Mouse (Mus musculus): ENCODE results near the gene Rnf220. TPM values are rescaled to one million over a fixed set of nuclear protein-coding genes. Genes with fewer than 3 reads are reported as not detected.

The Rnf220 gene
- total RNA-seq, 2 experiments from 2014 or later, result 32.6 to 36.1 TPM

DNA sequence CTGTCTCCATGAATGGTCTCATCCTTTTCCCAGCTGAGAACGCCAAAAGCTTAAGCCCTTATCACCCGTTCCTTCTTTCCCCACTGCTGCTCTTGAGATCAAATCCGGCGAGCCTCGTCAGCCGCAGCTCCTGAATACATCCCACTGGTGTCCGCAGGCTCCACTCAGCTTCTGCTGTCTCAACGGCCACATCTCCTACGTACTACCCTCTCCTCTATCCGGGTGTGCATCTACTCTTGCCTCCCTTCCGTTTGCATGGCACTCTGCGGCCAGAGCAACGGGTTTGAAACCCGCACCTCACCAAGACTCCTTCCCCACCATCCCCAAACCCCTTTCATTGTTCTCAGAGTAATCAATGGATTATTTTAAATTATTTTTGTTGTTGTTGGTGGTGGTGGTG is 58.8 kb downstream of the Rnf220 start:
- no peak for DNase-seq

DNA sequence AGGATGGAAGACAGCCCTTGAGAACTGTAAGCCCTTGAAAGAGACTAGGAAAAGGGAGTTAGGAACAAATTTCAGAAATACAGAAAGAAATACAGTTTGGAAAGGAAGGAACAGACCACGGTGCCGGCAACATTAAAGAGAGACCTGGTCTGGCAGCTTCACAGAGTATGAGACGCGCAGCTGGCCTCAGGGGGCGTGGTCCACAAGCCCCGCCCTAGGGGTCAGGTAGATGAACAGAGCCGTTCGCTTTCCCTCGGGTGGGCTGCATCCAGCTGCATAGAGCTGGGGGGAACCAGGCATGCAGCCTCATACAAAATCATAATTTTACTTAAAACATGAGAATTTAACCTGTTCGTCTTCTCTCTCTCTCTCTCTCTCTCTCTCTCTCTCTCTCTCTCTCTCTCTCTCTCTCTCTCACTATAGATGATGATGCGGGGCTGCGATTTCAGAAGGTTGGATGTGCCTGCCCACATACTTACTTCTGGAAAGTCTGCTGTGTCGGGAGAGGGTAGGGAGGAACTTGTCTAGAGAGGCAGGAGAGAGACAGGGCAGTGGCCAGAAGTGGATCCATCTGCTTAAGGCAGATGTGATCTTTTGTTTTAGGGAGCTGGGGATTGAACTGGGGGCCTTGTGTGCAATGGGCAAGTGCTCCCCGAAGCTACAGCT is 59.7 kb downstream of the Rnf220 start:
- DNase-seq, result no peak

DNA sequence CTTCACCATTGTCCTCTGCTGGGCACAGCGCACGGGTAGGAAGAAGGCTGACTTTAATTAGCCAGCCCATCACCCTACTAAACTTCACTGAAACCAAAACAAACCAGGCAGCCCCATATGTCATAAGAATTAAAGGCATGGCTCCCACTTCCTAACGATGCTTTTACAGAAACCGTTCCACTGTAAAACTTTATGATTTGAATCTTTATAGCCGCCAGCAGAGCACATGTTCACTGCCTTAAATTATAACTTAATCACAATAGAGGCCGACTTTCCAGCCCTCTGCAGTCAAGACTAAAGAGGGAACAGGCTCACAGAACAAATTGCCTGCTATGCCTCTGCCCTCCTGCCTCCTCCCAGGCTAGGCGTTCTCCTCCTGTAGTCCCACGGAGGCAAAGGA is 62.5 kb downstream of the Rnf220 start:
- no peak for DNase-seq

DNA sequence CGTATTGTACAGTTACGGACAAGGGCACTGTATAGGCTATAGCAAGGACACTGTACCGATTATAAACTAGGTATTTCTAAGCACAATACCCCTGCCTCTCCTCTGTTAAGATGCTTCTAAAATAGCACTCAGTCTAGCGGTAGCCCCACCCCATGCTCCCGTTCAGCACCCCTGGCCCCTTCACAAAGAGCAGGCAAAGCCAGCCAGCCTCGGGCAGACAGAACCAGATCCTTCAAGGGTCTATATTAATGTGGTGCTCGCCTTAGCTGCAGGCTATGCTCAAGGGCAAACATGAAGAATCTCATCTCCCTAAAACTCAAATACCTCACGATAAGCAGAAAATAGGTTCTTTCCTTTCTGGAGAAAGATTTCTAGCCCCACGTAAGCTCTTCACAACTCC is 67.2 kb downstream of the Rnf220 start:
- no peak for DNase-seq

DNA sequence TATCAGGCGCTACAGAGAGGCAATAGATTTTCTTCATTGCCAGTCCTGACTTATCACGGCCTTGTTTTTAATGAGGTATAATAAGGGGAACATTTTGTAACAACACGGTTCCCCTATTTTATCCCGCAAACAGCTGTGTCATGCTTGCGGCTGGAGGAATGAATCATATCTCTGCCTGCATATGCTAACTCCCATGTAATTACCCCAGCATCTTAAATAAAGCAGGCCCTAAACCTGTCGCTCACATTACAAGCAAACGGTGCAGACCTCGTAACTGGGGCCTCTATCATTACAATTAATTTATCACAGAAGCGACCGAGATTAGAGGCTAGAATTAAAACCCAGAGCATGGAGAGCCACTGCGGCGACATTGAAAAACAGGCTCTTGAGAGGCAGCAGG is 69.3 kb downstream of the Rnf220 start:
- no peak for DNase-seq

GRCm38 (mm10) chr4:117421077-117421476 is 75.8 kb downstream of the Rnf220 start:
- DNase-seq, result no peak

DNA sequence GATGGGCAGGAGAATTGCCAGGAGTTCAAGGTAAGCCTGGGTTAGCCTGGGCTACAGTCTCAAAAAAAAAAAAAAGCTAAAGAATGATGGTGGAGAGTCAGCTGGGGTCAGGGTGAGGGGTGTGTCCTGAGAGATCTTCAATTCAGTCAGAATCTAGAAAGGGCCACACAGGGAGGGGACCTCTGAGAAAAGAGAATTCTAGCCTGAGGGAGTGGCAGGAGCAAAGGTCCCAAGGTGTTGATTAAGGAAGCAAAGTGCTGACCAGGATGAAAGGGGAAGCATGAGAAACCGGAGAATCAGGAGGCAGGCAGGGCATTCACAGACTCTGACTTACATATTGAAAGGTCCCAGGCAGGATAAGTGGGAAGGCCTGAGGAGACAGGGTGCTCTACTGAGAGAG is 80.0 kb downstream of the Rnf220 start:
- no peak for DNase-seq

DNA sequence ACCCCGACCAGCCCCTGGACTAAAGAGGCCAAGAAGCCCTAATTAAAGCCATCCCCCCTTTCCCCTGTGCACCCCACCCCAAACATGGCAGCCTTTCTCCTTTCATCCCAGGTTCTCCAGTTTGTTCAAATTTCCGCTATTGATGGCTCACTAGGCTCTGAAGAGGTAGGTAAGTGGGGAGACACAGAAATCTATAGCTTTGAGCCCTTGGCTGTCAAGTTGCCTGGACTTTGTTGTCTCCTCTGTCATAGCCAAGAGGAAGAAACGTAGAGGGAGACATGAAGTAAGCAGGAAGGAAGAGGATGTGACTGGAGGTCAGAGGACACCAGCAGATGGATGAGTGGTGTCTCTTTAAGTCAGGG is 86.8 kb downstream of the Rnf220 start:
- no peak for DNase-seq

- DNase-seq, result no peak
Measured at GRCm38 (mm10) chr4:117409144-117410048, 87.5 kb downstream of the Rnf220 start.

DNA sequence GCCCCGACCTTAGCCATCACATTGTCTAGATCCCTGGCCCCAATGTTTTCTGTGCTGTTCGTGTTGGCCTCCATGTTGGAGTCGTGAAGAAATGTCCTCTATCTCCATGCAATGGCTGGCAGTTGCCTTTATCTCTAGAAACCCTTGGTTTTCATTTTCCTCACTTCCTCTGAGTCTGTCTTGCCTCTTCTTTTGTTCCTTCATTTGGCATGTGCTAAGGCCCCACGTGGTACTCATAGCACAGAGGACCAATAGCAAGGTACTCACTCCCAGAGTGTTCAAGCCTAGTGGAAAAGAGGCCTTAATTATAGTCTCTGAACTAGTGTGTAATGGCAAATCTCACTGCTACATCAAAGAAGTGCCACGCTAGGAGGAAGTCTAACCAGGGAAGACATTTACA is 88.9 kb downstream of the Rnf220 start:
- DNase-seq, result no peak

DNA sequence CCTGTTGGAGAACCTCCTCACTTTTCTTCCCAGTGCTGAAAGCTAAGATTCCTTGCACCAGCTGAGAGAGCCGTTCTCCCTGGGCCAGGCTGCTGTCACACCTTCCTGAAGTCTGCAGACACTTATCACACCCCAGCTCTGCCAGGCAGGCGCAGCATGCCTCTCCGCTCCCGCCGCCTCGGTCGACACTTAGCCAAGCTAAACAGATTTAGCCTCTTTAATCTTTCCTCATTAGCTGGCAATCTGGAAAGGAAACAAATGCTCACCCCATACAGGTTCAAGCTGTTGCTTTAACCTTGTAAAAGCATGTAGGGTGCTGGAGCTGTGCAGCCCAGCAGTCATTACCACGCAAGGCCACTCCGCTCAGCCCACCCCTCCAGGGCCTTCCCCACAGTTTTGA is 90.9 kb downstream of the Rnf220 start:
- peak; percentile 10 to 16 for DNase-seq

DNA sequence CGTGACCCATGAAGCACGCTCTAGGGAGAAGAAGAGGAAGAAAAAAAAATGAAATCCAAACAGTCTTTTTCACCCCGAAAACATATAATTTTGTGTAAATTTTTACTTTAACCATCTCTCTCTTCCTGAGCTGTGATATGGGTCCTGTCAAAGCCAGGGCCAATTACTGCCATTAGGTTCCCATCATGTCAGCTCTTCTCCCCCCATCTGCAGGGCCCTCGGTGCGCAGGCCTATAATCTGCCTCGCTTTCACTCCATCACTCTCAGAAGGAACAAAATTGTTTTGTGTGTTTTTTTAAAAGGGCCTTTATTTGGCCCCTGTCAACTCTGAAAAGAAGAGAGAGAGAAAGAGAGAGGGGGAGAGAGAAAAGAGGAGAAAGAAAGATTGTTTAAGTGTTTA is 91.6 kb downstream of the Rnf220 start:
- DNase-seq, result no peak

- no peak for DNase-seq
Measured at GRCm38 (mm10) chr4:117403411-117403810, 93.4 kb downstream of the Rnf220 start.

DNA sequence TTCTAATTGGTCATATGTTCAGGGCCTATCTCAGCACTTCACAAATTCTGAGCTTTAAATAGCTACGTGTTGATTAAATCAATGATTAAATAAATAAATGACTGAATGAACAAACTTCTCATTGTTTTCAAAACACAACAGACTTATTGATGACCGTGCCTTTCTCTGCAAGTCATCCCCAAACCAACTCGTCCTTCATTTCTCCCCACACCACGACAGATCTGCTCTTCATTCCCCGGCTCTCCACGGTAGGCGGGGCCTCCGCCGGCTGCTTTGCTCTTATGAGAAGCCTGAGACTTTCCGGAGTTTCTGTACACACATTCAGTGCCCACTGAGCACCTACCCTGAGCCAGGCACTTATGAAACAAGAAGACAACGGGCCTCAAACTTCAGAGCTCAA is 99.7 kb downstream of the Rnf220 start:
- DNase-seq, result no peak

DNA sequence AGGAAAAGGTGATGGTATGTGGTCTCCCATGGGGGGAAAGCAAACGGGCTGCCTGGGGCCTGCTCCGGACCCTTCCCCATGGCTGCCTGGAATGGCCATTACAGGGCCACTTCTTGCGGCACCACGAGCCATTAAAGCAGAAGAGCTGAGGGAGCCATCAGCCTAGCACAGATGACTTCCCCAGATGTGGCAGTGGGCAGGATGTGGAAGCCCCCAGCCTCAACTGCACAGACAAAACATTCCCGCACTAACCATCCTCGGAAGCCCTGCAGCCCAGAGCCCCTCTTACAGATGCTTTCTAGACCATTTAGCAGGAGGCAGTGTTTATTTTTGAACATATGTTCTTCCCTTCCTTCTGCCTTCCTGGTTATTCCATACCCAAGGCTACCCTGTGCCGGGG is 103.8 kb downstream of the Rnf220 start:
- DNase-seq, result no peak

GRCm38 (mm10) chr4:117392391-117392790 is 104.5 kb downstream of the Rnf220 start:
- no peak for DNase-seq

DNA sequence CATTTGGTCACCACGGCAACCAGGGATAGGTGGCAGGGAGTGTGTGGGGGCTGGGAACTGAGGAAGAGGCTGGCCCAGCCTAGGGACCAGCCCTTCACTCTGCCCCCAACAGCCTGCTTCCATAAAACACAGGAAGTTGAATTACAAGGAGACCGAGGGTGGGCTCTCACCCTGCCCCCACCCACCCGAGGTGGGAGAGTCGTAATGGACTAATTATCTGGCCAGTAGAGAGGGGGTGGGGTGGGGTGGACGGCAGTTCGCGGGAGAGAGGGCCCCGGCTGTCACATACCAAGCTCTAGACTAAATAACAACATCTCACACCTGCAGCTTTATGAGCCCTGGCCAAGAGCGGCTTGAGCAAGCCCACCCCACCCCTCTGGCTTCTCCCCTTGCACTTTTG is 104.9 kb downstream of the Rnf220 start:
- DNase-seq, result no peak

DNA sequence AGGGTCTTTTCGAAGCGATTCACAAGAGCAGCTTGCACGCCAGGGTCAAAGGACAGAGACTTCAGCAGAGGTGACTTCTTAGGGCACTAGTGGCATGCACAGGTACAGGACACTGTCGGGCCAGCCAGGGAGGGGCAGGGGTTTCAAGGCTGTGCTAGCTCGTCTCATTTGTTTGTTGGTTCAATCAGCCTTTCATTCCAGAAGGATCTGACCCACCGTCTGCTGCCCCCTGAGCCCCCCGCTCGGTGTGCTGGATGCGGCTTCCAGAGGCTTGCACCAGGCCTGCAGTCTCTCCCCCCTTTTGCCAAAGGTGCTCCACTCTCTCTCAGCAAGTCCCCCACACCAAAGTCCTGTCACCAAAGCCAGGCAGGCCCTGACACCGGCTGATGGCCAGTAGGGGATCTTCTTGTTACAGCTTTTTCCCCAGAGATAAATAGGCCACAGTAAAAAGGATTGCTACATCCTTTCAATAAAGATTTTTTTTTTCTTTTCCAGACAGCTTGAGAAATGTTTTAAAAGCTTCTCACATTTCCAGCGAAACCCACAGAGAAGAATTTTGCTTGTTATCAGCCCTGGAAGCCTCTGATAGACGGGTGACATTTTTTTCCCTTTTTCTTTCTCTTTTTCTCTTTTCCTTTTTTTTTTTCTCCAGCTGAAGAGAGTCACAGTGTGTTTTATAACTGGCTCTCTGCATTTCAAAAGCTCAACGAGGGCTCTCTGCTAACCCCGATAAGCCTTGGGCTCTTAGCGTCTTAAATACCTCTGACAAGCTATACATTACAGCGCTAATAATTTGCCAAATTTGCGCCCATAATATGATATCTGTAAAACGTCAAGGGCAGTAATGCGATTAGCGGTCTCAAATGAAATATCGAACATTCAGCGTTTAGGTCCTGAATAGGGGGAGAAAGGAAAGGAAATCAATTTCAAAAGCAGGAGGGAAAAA is 105.7 kb downstream of the Rnf220 start:
- no peak for DNase-seq

- DNase-seq, result peak; percentile 11 to 18
Measured at GRCm38 (mm10) chr4:117389264-117390054, 107.4 kb downstream of the Rnf220 start.

DNA sequence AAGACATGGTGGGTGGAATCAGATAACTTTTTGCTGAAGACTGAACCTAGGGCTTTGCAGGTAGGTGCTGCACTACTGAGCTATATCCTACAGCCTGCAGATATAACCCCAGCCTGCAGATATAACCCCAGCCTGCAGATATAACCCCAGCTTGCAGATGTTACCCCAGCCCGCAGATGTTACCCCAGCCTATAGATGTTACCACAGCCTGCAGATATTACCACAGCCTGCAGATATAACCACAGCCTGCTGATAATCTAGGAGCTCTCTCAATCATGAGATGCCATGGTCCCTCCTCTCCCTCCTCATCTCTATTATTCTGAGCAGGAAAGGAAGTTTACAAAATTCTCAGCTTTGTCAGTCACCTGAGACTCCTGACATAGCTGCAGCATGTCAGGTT is 111.6 kb downstream of the Rnf220 start:
- no peak for DNase-seq

DNA sequence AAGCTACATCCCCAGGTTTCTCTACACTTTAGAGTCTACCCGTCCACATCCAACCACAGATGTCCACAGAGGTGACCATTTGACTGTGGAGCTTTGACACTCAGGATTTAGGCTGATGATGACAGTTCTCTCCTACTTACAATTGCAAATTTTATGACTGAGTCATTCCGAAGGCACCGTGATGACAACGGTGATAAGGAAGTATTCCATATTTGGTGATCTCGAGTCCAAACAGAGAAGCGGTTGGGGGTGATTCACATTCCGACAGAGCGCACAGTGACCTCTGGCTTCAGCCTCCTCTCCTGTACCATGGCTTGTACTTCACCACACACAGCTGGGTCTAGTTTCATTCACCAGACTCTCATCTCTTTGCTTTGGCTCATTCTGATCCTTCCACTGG is 115.0 kb downstream of the Rnf220 start:
- no peak for DNase-seq

- no peak for DNase-seq
Measured at GRCm38 (mm10) chr4:117380558-117380935, 116.3 kb downstream of the Rnf220 start.

Measured in heart, adult 18-20 months (tissue).